Mouse (Mus musculus): ENCODE measurements around the gene Txndc2.

Gene Txndc2

GRCm38 (mm10) chr17:65641734-65642218, at the start of gene Txndc2:
TSS of gene Txndc2 (minus strand) at chr17:65642168.
- DNase-seq (ENCODE audit: low read depth in 1 of 2, low spot score in 2 of 2) = no peak

GRCm38 (mm10) chr17:65683731-65684130, 41.8 kb upstream of the Txndc2 start:
- DNase-seq (ENCODE audit: low read depth in 1 of 2, low spot score in 2 of 2) = no peak

GRCm38 (mm10) chr17:65683316-65683715, 41.3 kb upstream of the Txndc2 start:
- DNase-seq (ENCODE audit: low read depth in 1 of 2, low spot score in 2 of 2) = no peak

- DNase-seq (ENCODE audit: low read depth in 1 of 2, low spot score in 2 of 2) = no peak
These were observed 40.2 kb upstream of the Txndc2 start for GRCm38 (mm10) chr17:65682071-65682680.

- no peak for DNase-seq (ENCODE audit: low read depth in 1 of 2, low spot score in 2 of 2)
These were observed 39.5 kb upstream of the Txndc2 start for GRCm38 (mm10) chr17:65681516-65681915.

GRCm38 (mm10) chr17:65680801-65681412, 38.9 kb upstream of the Txndc2 start:
- DNase-seq (ENCODE audit: low read depth in 1 of 2, low spot score in 2 of 2) = no peak

- DNase-seq (ENCODE audit: low read depth in 1 of 2, low spot score in 2 of 2) = no peak
These were observed 38.0 kb upstream of the Txndc2 start for GRCm38 (mm10) chr17:65679806-65680446.

- DNase-seq (ENCODE audit: low read depth in 1 of 2, low spot score in 2 of 2) = no peak
These were observed 35.8 kb upstream of the Txndc2 start for GRCm38 (mm10) chr17:65677742-65678141.

- no peak for DNase-seq (ENCODE audit: low read depth in 1 of 2, low spot score in 2 of 2)
These were observed 34.6 kb upstream of the Txndc2 start for GRCm38 (mm10) chr17:65676536-65676935.

GRCm38 (mm10) chr17:65675985-65676384, 34.0 kb upstream of the Txndc2 start:
- DNase-seq (ENCODE audit: low read depth in 1 of 2, low spot score in 2 of 2) = no peak

GRCm38 (mm10) chr17:65674710-65675171, 32.8 kb upstream of the Txndc2 start:
- peak; percentile 17 to 34 for DNase-seq (ENCODE audit: low read depth in 1 of 2, low spot score in 2 of 2)

GRCm38 (mm10) chr17:65672926-65673325, 31.0 kb upstream of the Txndc2 start:
- DNase-seq (ENCODE audit: low read depth in 1 of 2, low spot score in 2 of 2) = no peak

GRCm38 (mm10) chr17:65669061-65669460, 27.1 kb upstream of the Txndc2 start:
- DNase-seq (ENCODE audit: low read depth in 1 of 2, low spot score in 2 of 2) = no peak

- no peak for DNase-seq (ENCODE audit: low read depth in 1 of 2, low spot score in 2 of 2)
These were observed 25.8 kb upstream of the Txndc2 start for GRCm38 (mm10) chr17:65667792-65668191.

- DNase-seq (ENCODE audit: low read depth in 1 of 2, low spot score in 2 of 2) = no peak
These were observed 24.6 kb upstream of the Txndc2 start for GRCm38 (mm10) chr17:65666388-65667161.

GRCm38 (mm10) chr17:65665786-65666387, 23.9 kb upstream of the Txndc2 start:
- no peak for DNase-seq (ENCODE audit: low read depth in 1 of 2, low spot score in 2 of 2)

- no peak for DNase-seq (ENCODE audit: low read depth in 1 of 2, low spot score in 2 of 2)
These were observed 21.5 kb upstream of the Txndc2 start for GRCm38 (mm10) chr17:65663329-65664078.

GRCm38 (mm10) chr17:65662662-65663061, 20.7 kb upstream of the Txndc2 start:
- DNase-seq (ENCODE audit: low read depth in 1 of 2, low spot score in 2 of 2) = no peak

- no peak for DNase-seq (ENCODE audit: low read depth in 1 of 2, low spot score in 2 of 2)
These were observed 16.4 kb upstream of the Txndc2 start for GRCm38 (mm10) chr17:65658416-65658815.

- no peak for DNase-seq (ENCODE audit: low read depth in 1 of 2, low spot score in 2 of 2)
These were observed 16.0 kb upstream of the Txndc2 start for GRCm38 (mm10) chr17:65657958-65658357.
